Mouse (Mus musculus): Measurements from ENCODE around the gene Xylb. TPM values are rescaled to one million over a fixed set of nuclear protein-coding genes. Genes with fewer than 3 reads are reported as not detected.

Xylb gene
- total RNA-seq, 4 experiments from 2014 or later: 0.25 to 0.41 (median 0.39) TPM

- DNase-seq (ENCODE audit: low spot score): peak; percentile 89
Measured at GRCm38 (mm10) chr9:119401801-119402214, 44.6 kb downstream of the Xylb start, which contains the start of gene Acvr2b. Acvr2b (plus strand) TSS chr9:119402118.

DNA sequence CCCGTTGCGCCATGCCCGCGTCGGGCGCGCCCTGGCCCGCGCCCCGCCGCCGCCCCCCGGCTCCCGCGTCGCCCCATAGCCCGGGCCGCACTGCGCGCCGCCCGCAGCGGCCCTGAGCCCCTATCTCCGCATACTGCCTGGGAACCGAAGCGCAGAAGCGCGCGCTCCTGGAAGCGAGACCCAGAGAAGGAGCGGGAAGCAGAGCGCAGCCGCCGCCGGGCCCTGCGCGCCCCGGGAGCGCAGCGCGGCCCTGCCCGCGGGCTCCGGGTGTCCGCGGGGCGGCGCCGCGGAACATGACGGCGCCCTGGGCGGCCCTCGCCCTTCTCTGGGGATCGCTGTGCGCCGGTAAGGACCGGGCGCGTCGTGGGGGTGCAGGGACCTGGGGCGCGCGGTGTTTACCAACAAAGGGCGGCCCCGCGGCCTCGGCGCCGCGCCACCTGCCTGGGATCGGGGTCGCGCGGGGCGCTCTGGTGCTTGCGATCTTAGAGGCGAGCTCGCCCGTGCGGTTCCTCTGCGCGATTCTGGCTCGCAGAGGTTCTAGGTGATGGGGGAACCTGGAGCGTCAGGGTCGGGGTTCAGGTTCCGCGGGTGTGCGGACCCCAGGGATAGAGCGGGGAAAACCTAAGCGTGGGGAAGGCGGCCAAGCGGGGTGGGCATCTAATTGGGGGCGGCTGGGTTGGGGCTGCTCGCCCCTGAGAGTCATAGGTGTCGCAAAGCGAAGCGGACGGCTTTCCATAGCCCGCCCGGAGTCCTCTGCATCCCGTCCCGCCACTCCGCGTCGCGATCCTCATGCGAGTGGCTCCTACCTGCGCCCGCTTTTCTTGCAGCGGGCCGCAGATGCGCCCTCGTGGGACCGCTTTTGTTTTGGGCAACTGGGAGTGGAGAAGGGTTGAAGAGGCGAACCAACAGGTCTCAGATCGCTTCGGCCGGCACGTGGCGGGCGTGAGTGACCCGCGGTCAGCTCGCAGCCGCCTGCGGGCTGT, 45.4 kb downstream of the Xylb start:
- peak; percentile 24 for DNase-seq (ENCODE audit: low spot score)

DNA sequence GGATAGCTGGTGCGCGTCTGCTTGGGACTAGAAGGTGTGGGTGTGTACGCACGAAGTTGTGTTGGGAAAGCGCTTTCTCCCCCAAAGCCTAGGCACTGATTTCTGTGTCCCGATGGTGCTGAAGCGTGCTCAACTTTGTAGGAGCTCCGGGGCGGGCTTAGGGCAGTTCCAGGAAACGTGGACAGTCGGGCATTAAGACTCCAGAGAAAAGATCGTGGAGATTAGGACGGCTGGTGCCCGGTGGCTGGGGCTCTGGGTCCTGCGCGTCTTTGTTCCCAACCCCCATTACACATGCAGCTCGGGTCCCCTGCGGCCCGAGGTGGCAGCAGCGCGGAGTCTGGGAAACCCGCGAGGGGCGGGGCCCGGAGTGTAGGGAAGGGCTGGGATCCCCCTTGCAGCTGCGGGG, 46.1 kb downstream of the Xylb start:
- DNase-seq (ENCODE audit: low spot score): peak; percentile 16

- DNase-seq (ENCODE audit: low spot score): no peak
Measured at GRCm38 (mm10) chr9:119404090-119404489, 46.9 kb downstream of the Xylb start.

DNA sequence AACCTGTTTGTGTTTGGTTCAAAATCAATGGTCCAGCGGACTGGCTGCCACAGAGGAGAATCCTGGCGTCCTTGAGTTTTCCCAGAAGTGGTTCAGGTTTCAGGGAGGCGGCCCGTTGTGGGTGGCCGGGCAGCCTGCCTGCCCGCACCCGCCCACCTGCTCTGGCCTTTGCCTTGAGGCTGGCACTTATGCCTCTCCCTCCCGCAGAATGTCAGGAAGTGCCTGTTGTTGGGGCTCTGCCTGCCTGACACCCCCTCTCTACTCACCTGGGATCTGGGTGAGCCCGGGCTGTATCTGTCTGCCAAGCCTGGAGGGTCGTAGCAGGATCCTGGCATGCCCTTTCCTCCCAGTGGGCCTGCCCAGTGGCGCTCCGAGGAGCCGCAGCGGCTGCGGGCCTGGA, 50.7 kb downstream of the Xylb start:
- DNase-seq (ENCODE audit: low spot score): no peak

- no peak for DNase-seq (ENCODE audit: low spot score)
Measured at GRCm38 (mm10) chr9:119408898-119409664, 51.9 kb downstream of the Xylb start.

GRCm38 (mm10) chr9:119409864-119410263, 52.7 kb downstream of the Xylb start:
- no peak for DNase-seq (ENCODE audit: low spot score)

- no peak for DNase-seq (ENCODE audit: low spot score)
Measured at GRCm38 (mm10) chr9:119418025-119418424, 60.8 kb downstream of the Xylb start.

DNA sequence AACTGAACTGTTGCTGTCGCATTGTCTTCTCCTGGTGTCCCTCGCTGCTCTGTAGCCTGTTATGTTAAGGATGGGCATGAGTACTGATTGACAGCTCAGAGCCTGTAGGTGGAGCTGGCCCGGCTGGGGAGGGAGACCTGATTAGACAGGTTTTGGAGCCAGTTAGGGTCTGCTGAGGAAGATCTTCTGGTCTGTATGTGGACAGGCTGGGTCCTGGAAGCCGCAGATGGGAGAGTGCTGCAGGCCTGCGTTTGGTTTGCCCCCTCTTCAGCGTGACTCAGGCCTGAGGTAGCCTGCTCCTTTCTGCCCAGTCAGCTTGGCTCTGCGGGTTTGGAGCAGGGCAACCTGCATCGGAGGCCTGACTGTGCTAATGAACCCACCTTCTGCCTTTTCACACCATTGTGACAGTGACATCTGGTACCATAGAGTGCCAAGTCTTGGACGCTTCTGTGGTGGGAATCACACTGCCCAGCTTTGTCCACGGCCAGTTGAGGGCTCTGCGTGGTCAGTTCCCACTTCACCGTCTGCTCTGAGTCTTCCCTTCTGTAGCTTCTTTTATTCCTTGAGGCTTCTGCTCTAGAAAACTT, 62.8 kb downstream of the Xylb start:
- no peak for DNase-seq (ENCODE audit: low spot score)

DNA sequence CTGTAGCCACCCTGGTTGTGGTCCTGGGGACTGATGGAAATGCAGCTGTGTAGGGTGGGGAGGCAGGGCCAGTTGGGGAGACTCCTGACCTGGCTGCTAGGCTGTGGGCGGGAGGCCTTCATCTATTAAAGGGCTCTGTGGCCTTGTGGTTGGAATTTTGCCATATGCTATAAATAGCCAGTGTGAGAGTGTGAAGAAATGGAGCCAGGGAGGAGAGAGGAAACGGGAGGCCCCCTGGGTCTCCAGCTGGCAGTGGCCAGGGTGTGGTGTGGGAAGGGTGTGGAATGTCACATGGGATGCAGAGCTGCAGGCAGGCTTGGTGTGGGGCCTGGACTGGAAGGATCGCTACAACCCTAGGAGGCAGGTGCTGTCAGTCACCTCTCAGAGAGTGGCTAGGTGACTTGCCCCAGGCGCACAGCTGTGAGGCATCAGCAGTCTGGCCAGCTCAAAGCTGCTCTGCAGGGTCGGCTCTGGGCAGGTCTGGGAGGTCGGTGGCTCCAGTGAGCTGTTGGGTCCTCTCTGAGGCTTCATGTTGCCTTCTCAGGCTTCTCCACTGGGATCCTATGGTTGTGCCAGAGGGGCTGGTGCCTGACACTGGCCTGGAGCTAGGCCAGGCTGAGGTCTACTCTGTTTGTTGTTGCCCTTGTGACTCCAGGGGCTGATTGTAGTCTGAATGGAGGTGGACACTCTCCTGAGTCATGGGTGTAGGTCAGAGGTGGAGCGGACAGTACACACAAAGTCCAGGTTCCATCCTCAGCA, 68.2 kb downstream of the Xylb start:
- peak; percentile 73 for DNase-seq (ENCODE audit: low spot score)

DNA sequence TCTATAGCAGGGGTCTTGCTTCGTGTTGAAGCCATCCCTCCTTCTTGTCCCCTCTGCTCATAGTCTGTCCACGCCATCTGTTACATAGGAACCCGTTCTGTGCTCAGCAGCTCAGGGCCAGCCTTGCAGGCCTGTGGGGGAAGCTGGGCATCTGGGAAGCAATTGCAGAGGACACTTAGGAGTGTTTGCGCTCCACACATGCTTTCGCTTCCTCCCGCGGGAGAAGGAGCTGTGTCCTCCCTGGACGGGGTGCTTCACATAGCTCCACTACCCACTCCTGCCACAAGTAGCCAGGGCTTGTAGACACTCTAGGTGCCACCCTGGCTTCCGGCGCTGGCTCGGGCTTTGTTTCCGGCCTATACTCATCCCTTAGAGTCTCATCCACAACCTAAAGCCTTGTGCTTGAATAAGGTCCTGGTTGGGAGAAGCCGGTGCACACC, 68.8 kb downstream of the Xylb start:
- DNase-seq (ENCODE audit: low spot score): no peak

DNA sequence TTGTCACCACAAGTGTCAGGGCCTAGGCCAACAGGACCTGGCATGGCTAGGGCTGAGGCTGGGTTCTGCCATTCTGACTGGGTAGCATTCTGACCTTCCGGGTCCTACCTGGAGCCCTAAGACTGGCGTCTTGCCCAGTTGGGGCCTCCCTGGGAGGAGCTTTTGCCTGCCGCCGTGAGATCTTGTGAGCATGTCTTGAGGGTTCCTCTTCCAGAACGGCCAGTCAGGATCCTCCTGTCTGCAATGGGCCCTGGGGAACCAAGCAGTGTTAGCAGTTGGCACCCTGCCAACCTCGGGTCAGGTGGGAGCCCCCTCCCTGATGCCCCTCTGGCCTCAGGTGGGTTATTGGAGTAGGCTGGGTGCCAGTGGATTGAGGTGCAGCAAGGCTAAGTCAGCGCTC, 69.3 kb downstream of the Xylb start:
- no peak for DNase-seq (ENCODE audit: low spot score)

DNA sequence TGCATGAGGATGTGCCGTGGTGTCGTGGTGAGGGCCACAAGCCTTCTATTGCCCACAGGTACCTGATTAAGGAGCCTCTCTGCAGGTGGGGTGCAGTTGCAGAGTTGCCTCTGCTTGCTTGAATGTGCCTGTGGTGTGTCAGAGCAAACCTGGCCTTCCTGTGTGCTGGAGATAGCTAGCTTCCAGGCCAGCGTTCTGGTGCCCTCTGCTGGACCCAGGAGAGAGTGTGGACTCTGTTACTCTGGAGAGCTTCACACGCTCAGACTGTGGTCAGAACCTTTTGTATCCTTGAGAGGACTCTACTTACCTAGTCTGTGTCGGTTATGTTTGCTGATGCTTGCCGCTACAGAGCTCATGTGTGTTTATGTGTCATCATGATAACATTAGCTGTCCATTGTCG, 73.1 kb downstream of the Xylb start:
- peak; percentile 63 for DNase-seq (ENCODE audit: low spot score)

GRCm38 (mm10) chr9:119435855-119436254, 78.7 kb downstream of the Xylb start:
- DNase-seq (ENCODE audit: low spot score): no peak

- no peak for DNase-seq (ENCODE audit: low spot score)
Measured at GRCm38 (mm10) chr9:119438065-119438464, 80.9 kb downstream of the Xylb start.

- DNase-seq (ENCODE audit: low spot score): no peak
Measured at GRCm38 (mm10) chr9:119438498-119439000, 81.4 kb downstream of the Xylb start.

Other genes starting within 250 kb of the Xylb start
- 1 to 10 TPM; 1.1 to 1.7 (median 1.4) TPM for gene Acaa1b, start 200.3 kb upstream of the Xylb start, total RNA-seq (2022)
- gene Gm47289, start 198.2 kb upstream of the Xylb start, total RNA-seq (2022): not detected
- gene Slc22a13, start 148.3 kb upstream of the Xylb start, total RNA-seq (2022): not detected
- gene Oxsr1, start 35.0 kb upstream of the Xylb start, total RNA-seq (2022): 10 to 100 TPM; 52.5 to 63.2 (median 55.3) TPM
- gene Acaa1a, start 17.7 kb upstream of the Xylb start, total RNA-seq (2022): 10 to 100 TPM; 75.1 to 88.4 (median 78.0) TPM
- 10 to 100 TPM; 10.7 to 12.5 (median 11.4) TPM for gene Myd88, start 16.0 kb upstream of the Xylb start, total RNA-seq (2022)
- under 1 TPM in 2 of 4 experiments, not detected in 2; 0.31 to 0.47 TPM for gene Slc22a14, start 8.2 kb downstream of the Xylb start, total RNA-seq (2022)
- 1 to 10 TPM; 3.5 to 7.6 (median 5.4) TPM for gene Acvr2b, start 44.7 kb downstream of the Xylb start, total RNA-seq (2022)
- gene Exog, start 87.6 kb downstream of the Xylb start, total RNA-seq (2022): 1 to 10 TPM; 2.4 to 3.3 (median 2.8) TPM
- 100 to 1,000 TPM; 176 to 234 (median 203) TPM for gene Scn5a, start 221.6 kb downstream of the Xylb start, total RNA-seq (2022)

Data from heart, adult 8-10 months (tissue).